Mouse (Mus musculus): Measurements from ENCODE around the gene Uqcc1.

DNA sequence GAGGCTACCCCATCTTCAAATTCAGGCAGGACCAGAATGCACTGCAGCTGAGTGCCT, 110.9 kb downstream of the Uqcc1 start, which contains the start of gene BC029722:
- TF ChIP-seq POLR2A (IDR thresholded peaks at IDR 0.05; ENCODE audit: borderline replicate concordance, extremely low read depth, low read depth, low read length): no peak
- no peak for TF ChIP-seq CTCF (IDR thresholded peaks at IDR 0.05; ENCODE audit: insufficient read depth, low read length)
